Mouse (Mus musculus): ENCODE measurements around the gene Coasy.
A peak's percentile ranks its signal among the peaks of the same experiment; 100 is the strongest.

Coasy gene

DNA sequence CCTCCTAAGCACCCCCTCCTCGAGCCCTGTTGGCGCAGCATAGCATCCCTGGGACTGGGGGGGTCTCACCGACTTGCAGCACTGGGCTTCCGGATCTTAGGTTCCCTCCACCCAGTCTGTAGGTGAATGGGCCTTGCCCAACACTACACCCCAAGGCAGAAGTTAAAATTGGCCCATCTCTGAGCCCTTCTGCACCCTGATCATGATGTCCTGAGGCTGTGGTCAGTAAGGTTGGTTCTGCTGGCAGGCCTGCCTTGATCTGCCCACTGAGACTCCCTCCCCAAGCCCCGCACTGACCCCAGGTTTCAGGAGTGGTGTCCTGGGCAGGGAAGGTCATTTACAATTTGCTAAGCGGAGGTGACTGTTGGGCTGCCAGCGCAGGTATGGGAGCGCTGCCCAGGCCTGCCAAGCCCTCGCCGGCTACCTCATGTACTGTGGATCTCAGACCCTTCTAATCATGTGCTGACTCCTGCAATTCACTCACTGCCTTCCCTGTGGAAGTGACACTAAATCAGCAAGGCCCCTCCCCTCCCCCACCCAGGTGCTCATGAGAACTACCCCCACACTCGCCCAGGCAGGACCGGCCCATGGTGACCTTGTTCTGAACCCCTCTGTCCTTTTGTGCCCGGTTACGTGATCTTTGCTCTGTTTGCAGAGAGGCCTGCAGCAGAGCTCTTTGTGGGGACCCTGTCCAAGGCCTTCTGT is 19.2 kb upstream of the Coasy start:
- DNase-seq (ENCODE audit: low spot score) = no peak

DNA sequence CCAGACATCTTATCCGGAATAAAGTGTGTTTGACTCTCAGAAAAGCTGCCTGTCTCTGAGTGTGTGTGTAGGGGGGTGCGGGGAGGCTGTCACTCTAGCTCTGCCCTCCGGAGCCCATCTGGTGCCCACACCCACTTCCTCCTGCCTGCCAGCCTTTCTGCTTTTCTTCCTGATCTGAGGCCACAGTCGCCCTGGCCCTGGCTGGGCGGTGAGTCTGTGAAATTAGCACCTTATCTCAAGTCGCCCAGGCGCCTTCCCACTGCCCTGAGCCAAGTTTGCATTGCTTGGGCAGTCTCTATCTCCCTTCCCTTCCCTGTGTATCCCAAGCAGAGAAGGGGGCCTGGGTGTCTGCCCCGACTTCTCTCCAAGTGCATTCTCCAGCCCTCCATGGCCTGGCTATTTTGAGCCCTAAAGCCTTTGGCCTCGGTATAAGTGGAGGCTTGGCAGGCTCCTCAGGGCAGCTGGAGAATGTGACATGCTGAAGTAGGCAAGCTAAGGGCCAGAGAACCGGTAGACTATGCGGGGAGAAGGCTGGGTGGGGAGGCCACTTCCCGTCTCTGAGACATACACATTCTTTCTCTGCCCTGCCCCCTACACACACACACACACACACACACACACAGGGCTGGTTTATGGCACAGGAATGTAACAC is 18.6 kb upstream of the Coasy start:
- DNase-seq (ENCODE audit: low spot score) = peak; percentile 44

DNA sequence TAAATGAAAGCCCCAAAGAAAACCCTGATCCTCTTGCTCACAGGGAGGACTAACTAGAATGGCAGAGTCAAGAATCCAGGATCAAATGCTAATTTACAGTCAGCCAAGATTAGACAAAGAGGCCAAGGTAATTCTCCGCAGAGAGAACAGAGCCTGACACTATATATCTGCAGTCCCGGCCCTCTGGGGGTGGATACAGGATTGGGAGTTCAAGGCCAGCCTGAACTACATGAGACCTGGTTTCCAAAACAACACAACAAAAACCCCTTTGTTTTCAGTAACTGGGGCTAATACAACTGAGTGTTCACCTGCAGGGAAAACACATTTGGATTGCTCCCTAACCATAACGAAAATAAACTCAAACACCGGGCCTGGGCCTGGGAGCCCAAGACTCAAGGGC is 17.9 kb upstream of the Coasy start:
- DNase-seq (ENCODE audit: low spot score) = no peak

DNA sequence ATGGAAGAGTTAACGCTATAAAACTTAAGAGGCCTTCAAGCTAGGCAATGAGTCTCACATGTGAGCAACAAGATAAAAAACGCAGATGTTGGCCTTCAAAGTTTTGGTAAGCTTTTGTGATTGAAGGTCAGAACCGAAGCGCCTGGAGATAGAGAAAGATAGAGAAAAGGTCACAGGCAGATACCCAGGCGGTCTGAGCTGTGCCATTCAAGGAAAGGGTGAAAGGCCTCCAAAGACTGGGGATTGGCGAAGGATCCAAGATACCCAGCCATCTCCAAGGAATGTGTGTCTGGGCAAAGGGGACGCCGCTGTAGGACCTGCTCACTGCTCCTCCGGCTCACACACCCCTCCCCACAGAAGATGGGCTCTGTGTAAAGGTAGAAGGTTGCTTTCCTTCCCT is 17.4 kb upstream of the Coasy start:
- DNase-seq (ENCODE audit: low spot score) = no peak

DNA sequence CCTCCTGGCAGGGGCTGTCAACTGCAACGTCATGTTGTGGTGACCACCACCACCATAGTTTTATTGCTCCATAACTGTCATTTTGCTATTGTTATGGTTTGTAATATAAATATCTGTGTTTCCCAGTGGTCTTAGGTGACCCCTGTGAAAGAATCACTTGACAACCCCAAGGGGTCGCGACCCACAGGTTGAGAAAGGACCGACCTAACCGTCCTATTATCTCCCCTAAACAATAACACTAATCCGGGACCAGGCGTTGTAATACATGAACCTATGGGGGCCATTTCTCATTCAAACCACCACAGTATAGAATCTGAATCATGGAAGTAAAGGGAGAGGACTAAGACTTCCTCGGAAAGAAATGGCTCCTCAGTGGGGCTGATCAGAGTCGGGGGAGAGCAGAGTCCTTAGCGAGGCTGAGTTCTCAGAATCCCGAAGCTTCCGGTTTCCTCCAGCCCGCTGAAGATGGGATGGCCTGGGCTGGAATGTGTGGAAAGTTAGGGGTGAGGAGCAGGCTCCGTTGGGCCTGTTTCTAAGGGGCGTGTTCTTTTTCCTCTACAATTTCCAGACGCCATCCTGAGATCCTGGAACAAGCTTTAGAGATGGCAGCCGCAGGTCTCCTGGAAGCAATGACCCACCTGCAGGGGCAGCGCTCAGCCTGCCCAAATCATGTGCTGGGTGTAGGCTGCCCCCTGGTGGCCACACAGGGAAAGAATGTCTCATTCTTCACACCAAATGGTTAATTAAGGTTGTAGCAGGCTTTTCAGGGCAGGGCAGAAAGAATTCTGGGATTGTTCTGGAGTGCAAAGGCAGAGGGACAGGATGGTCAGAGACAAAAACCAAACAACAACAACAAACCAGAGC is 15.6 kb upstream of the Coasy start:
- DNase-seq (ENCODE audit: low spot score) = peak; percentile 80

DNA sequence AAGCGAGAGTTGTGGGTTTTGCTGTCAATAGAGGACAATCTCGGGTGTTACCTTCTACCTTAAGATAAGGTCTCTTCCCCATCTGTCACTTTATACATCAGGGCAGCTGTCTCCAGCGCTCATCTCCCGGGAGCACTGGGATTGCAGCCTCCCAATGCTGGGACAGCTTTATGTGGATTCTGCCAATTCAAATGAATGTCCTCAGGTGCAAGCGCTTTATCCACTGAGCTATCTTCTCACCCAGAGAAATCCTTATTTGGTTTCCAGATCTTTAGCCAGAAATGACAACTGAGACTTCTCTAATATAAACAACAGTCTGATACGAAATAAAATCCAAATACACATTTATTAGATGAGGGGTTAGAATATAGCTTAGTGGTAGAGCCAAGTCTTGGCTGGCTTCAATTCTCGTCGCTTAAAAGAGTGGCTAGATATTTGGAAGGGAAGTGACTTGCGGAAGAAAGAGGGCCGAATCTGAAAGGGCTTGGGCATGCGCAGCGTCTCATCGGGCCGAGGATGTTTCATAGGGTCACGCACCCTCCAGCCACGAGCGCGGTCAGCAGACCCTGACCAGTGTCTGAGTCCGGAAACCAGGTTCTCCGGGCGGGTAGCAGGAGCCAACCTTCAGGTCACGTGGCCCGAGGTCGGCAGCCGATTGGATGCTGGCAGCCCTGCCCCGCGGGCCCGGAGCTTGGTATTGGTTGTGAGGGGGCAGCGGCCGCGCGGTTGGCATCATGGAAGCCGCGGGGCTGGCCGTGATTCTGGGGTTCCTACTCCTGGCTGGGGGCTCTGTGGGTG is 12.8 kb upstream of the Coasy start, which contains the start of gene Naglu:
Naglu (plus strand) TSS at position 622 of the 798 bp plus-strand sequence.
- peak; percentile 87 for DNase-seq (ENCODE audit: low spot score)

DNA sequence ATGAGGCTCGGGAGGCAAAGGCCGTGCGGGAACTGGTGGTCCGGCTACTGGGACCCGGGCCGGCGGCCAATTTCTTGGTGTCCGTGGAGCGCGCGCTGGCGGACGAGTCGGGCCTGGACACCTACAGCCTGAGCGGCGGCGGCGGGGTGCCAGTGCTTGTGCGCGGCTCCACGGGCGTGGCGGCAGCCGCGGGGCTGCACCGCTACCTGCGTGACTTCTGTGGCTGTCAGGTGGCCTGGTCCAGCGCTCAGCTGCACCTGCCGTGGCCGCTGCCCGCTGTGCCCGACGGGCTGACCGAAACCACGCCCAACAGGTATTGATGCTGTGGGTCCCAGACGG is 12.2 kb upstream of the Coasy start:
- no peak for DNase-seq (ENCODE audit: low spot score)

DNA sequence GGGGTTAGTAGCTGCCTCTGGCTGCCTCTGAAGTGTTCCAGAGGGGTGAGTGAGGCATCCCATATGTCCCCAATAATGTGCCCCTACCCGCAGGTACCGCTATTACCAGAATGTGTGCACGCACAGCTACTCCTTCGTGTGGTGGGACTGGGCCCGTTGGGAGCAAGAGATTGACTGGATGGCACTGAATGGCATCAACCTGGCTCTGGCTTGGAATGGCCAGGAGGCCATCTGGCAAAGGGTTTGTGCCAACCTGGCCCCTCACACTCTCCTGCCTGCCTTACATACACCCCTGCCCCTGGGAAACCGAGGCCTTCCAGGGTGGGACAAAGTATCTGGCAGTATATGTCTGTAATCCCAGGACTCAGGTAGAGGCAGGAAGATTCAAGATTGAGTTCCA is 11.4 kb upstream of the Coasy start:
- no peak for DNase-seq (ENCODE audit: low spot score)

DNA sequence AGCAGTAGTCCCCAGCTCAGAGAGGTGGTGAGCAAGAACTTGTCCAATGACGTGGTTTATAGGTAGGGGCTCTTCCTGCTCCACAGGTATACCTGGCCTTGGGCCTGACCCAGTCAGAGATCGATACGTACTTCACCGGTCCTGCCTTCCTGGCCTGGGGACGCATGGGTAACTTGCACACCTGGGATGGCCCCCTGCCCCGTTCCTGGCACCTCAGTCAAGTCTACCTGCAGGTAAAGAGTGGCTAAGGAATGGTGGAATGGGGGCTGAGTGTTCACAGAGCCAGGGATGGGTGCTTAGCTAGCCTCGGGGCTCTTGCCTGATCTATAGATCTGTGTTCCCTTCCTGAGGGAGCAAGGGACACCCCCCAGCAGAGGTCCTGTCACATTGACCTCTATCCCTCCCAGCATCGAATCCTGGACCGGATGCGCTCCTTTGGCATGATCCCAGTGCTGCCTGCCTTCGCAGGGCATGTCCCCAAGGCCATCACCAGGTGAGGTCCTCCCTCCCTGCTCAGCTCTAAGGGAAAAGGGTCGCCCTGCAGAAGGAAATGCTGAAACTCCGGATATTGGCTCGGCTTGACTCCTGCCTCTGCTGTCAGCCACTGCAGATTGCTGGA is 10.4 kb upstream of the Coasy start:
- DNase-seq (ENCODE audit: low spot score) = no peak

DNA sequence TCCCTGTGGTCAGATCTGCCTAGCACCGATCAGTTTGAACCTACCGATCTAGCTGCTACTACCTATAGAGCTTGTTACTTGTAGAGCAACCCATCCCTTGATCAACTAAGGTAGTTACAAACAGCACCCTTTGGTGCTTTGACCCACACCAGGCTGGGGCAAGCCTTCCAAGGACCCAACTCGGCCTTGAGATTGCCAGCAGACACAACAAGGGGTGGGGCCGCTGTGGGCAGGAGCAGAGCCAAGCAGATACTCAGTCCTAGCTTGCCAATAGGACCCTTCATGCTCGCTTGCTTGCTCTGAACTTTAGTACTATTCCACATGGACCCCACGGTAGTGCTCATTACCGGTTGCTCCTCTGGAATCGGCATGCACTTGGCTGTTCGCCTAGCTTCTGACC is 4.2 kb upstream of the Coasy start, which contains the start of gene Hsd17b1:
Hsd17b1 (plus strand) TSS at position 291 of the 400 bp plus-strand sequence.
- no peak for DNase-seq (ENCODE audit: low spot score)

DNA sequence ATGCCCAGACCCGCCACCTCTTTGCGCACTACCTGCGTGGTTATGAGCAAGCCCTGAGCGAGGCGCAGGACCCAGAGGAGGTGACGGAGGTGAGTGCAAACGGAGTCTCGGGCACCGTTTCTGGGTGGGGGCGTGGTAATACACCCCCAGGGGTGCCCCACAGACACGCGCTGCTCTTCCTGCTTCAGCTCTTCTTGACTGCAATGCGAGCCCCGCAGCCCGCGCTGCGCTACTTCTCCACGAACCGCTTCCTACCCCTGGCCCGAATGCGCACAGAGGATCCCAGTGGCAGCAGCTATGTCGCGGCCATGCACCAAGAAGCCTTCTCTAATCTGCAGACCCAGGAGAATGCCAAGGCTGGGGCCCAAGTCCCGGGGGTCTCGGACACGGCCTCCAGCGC is 2.6 kb upstream of the Coasy start:
- DNase-seq (ENCODE audit: low spot score) = no peak

DNA sequence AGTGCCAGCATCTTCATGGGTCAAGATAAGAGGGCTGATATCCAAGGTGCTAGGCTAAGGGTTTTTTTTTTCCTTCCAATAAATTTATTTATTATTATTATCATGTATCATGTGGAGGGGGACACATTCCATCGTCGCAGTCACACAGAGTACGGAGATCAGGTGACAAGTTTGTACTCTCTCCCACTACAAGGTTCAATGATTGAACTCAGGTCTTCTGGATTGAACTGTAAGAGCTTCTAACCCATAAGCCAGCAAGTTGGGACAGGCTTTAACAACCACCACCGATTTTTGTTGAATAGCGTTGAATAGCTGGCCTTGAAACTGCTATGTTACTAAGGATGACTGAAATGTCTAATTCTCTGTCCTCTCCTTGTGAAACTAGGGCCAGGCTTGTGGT is 1.9 kb upstream of the Coasy start:
- no peak for DNase-seq (ENCODE audit: low spot score)

DNA sequence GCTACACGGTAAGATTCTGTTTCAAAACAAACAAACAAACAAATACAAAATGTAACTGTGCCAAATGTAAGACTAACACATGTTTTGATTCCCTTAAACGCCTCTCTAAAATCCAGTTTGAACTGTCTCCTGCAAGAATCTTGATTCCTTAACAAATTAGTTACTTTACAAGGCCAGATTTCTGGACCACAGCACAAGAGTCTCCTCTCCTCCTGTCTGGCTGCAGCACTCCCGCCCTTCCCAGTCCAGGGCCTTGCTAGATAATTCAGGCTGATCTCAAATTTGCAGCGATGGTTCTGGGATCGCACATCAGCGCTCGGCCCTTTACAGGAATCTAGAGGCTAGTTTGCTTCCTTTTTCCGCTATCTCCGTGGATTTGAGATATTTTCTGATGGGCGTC is 706 bp upstream of the Coasy start:
- no peak for DNase-seq (ENCODE audit: low spot score)

DNA sequence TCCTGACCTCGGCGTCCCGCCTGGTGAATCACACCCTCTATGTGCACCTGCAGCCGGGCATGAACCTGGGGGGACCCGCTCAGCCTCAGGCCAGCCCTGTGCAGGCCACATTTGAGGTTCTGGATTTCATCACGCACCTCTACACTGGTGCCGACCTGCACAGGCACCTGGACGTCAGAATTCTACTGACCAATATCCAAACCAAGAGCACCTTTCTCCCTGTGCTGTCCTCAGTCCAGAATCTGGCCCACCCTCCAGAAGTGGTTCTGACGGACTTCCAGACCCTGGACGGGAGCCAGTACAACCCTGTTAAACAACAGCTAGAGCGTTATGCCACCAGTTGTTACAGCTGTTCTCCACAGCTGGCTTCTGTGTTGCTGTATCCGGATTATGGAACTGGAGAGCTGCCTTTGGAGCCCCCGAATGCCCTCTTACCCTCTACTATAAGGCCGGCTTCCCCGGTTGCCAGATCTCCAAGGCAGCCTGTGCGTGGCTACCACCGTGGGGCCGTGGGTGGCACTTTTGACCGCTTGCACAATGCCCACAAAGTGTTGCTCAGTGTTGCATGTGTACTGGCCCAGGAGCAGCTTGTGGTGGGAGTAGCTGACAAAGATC is 825 bp downstream of the Coasy start:
- DNase-seq (ENCODE audit: low spot score) = no peak

DNA sequence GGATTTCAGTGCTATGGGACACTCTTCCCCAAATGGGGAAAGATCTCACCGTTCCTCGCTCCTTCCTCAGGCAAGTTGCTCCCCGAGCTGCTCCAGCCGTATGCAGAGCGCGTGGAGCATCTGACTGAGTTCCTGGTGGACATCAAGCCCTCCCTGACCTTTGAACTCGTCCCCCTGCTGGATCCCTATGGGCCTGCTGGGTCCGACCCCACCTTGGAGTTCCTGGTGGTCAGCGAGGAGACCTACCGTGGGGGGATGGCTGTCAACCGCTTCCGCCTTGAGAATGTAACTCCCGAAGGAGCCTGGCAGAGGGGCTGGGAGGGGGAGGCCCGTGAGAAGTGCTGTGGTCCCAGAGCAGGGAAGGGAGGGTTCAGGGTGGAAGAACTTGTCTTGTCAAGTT is 1.9 kb downstream of the Coasy start:
- DNase-seq (ENCODE audit: low spot score) = no peak

DNA sequence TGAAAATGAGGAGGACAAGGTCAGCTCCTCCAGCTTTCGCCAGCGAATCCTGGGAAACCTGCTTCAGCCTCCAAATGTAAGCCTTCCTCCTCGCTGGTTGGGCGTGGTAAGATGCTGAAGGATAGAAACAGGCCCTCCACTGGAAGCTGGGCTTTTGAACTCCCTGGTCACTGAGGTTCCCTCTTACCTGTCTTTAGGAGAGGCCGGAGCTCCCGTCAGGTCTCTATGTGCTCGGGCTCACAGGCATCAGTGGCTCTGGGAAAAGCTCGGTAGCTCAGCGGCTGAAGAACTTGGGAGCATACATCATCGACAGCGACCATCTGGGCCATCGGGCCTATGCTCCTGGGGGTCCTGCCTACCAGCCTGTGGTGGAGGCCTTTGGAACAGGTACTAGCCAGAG is 2.4 kb downstream of the Coasy start:
- DNase-seq (ENCODE audit: low spot score) = no peak

DNA sequence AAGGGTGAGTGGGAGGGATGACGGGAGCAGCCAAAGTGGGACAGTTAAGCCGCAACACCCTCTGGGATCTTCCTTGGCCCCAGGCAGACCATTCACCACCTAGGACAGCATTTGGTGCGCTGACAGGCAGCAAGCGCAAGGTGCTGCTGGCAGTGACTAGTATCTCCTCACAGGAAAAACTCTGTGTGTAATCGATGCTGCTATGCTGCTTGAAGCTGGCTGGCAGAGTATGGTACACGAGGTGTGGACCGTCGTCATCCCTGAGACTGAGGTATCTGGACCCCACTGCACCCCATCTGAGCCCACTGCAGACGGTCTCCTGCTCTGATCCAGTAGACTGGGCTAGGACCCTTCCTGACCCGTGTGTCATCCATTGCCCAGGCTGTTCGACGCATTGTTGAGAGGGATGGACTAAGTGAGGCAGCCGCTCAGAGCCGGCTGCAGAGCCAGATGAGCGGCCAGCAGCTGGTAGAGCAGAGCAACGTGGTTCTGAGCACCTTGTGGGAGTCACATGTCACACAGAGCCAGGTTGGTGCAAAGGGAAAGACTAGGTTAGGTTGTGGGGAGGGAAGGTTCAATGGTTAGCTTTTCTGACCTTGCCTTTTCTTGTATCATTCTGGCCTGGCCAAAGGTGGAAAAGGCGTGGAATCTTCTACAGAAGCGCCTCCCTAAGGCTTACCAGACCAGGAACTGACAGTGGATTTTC is 3.4 kb downstream of the Coasy start:
- DNase-seq (ENCODE audit: low spot score) = no peak

DNA sequence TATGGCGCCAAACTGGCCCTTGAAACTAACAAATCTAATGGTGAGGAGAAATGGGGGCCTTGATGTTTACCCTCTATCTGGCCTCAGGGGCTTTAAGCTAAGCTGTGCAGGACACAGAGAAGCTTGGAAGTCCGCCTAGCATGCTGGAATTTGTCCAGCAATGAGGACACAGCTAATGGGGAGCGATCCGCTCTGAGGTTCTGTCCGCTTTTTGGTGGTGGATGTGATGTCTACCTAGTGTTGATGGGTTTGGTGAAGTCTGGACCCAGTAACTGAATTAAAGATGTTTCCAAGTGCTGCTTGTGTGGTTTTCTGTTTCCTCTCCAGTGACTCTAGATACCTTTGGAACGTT is 3.9 kb downstream of the Coasy start:
- no peak for DNase-seq (ENCODE audit: low spot score)

DNA sequence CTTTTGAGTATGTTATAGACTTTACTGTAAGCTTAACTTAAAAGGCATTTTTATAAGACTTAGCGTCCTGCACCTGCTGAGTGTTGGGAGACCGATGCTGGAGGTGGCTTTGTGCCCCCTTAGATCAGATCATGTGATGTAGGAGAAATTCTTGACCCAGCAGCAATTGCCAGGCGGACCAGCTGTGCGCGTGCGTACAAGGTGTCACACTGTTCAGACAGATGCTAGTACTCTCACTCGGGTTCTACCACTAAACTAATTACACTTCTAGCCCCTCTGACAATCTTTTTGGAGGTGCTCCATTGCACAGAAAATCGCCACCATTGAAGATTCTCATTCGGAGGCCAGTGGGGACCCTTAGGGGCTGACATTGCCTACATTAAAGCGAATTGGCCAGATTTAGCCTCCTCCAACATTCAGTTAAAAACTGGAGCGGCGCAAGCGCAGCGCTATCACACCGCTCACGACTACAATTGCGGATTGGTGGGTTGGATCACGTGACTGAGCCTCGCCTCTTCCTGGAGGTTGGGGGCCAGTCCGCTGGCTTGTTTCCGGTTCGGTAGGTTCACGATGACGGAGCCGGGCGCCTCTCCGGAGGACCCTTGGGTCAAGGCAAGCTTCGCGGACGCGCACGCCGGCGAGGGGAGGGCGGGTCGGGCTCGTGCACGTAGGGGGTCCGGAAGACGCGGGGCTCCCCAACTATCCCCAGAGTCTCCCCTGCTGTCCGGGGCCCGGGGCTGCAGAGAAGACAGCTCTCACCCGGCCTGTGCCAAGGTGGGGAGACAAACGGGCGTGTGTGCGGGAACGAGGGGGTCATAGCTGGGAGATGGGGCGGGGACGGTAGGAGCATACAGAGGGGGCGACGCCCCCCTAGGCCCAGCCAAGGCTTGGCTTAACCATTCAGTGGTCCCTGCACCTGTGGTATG is 4.7 kb downstream of the Coasy start, which contains the start of gene Mlx:
Mlx (plus strand) TSS at position 522 of the 926 bp plus-strand sequence.
- peak; percentile 74 for DNase-seq (ENCODE audit: low spot score)

DNA sequence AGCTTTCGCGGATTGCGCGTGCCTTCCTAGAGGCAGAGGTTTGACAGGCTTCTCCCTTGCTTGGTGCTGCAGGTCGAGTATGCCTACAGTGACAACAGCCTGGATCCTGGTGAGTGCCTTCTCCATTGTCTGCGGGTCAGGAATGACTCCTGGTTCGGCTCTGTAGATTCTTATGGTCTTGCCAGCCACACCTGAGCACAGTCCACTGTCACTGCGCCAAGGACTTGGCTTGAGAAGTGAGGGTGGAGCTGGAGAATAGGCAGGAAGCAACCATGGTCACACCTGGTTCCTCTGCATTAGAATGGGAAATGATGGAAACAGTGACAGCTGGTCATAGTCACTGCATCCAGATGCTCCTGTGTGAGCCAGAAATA is 5.3 kb downstream of the Coasy start:
- DNase-seq (ENCODE audit: low spot score) = no peak

All from ovary, postnatal 14 days (tissue).